Mouse (Mus musculus) cerebellum, adult 2 months (tissue): ENCODE measurements around the gene Il17c.

Experiments
- CTCF ChIP-seq: fragments of 200-500 bp; IDR thresholded peaks from 2 replicates; pipeline ENCODE4 v1.5.1; 2011; ENCODE audit warnings: low read depth, mild to moderate bottlenecking, control low read depth, low read length, moderate library complexity, borderline replicate concordance; ENCODE audit not compliant: insufficient read depth
- POLR2A ChIP-seq: fragments of 200-500 bp; IDR thresholded peaks from 2 replicates; pipeline ENCODE4 v1.6.1; 2011; ENCODE audit warnings: low read length, control low read depth, borderline replicate concordance; ENCODE audit not compliant: insufficient read depth

GRCm38 (mm10) chr8:122390758-122391157 is 31.1 kb upstream of the Il17c start:
- no peak for TF ChIP-seq CTCF
- no peak for TF ChIP-seq POLR2A
